Mouse (Mus musculus): ENCODE data around the gene Tbc1d7.
A peak's percentile ranks its signal among the peaks of the same experiment; 100 is the strongest.

The Tbc1d7 gene

GRCm38 (mm10) chr13:43133400-43133799, 37.9 kb downstream of the Tbc1d7 start:
- DNase-seq (ENCODE audit: low read depth), result no peak

- DNase-seq (ENCODE audit: low read depth), result no peak
These were observed 38.4 kb downstream of the Tbc1d7 start for GRCm38 (mm10) chr13:43132859-43133258.

GRCm38 (mm10) chr13:43131741-43132191, 39.5 kb downstream of the Tbc1d7 start:
- DNase-seq (ENCODE audit: low read depth), result no peak

GRCm38 (mm10) chr13:43130161-43130560, 41.1 kb downstream of the Tbc1d7 start:
- no peak for DNase-seq (ENCODE audit: low read depth)

GRCm38 (mm10) chr13:43124683-43125074, 46.6 kb downstream of the Tbc1d7 start:
- DNase-seq (ENCODE audit: low read depth), result no peak

- no peak for DNase-seq (ENCODE audit: low read depth)
These were observed 47.2 kb downstream of the Tbc1d7 start for GRCm38 (mm10) chr13:43123895-43124682.

- DNase-seq (ENCODE audit: low read depth), result no peak
These were observed 48.8 kb downstream of the Tbc1d7 start for GRCm38 (mm10) chr13:43122306-43123070.

GRCm38 (mm10) chr13:43113141-43113540, 58.2 kb downstream of the Tbc1d7 start:
- DNase-seq (ENCODE audit: low read depth), result no peak

- no peak for DNase-seq (ENCODE audit: low read depth)
These were observed 58.6 kb downstream of the Tbc1d7 start for GRCm38 (mm10) chr13:43112707-43113106.

DNA sequence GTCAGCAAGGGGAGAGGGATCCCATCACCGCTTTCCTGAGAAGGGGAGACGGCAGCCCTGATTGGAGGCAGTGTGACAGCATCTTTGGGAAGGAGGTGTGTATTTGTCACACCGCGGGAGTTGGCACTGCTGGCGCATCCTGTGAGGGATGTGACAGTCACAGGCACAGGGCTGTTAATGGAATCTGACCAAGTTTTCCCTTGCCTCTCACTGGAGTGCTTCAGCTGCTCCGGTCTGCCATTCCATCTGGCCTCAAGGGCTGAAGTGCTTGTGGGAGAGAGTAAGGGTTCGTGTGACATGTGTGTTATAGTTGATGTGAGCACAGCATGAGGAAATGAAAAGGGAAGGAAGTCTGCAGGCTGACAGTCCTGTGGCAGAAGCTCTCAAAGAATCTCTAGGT, 59.0 kb downstream of the Tbc1d7 start:
- no peak for DNase-seq (ENCODE audit: low read depth)

DNA sequence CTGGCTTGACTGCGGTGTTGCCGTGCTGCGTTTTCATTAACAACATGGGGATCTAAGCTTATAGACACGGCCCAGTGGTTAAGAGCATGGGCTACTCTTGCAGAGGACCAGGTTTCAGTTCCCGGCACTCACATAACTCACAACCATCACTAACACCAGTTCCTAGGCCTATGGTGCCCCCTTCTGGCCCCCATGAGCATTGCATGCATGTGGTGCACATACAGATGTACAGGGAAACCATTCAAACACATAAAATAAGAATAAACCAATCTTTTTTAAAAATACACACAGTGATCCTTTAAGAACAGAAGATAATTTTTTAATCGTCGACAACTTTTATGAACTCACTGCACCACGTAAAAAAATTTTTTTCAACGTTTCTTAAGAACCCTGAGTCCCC, 66.8 kb downstream of the Tbc1d7 start:
- peak; percentile 15 for DNase-seq (ENCODE audit: low read depth)

- DNase-seq (ENCODE audit: low read depth), result no peak
These were observed 68.4 kb downstream of the Tbc1d7 start for GRCm38 (mm10) chr13:43102943-43103342.

All from NIH3T3 (cell line).